Mouse (Mus musculus) E14TG2a.4 (cell line): ENCODE measurements around the gene Col9a1.

ENCODE experiments used
- CTCF ChIP-seq: conservative IDR thresholded peaks from 2 replicates; pipeline ENCODE4 v1.5.1; 2014; ENCODE audit warnings: low read length
- NANOG ChIP-seq: IDR thresholded peaks from 2 replicates; pipeline ENCODE4 v1.6.1; 2014; ENCODE audit warnings: borderline replicate concordance, low read length, mixed read lengths
- POU5F1 ChIP-seq: IDR thresholded peaks from 2 replicates; pipeline ENCODE4 v1.6.1; 2014; ENCODE audit warnings: low read length, borderline replicate concordance

GRCm38 (mm10) chr1:24294979-24295942, 117.9 kb downstream of the Col9a1 start:
- TF ChIP-seq CTCF, result no peak
- TF ChIP-seq NANOG, result no peak
- TF ChIP-seq POU5F1, result no peak
